Mouse (Mus musculus) megakaryocyte, embryonic 14.5 days (primary cell): ENCODE data around the gene Cd68.

Experiments
- FLI1 ChIP-seq: IDR thresholded peaks from 2 replicates; pipeline ENCODE4 v1.6.1; 2012; ENCODE audit warnings: low read length, inconsistent platforms, mixed read lengths
- GATA1 ChIP-seq: IDR thresholded peaks from 3 replicates; pipeline ENCODE4 v1.6.1; 2012; ENCODE audit warnings: mixed read lengths, low read length, inconsistent platforms, borderline replicate concordance

- TF ChIP-seq GATA1 (no peak), FLI1 (no peak)
Observed at GRCm38 (mm10) chr11:69633128-69633866, 32.7 kb downstream of the Cd68 start.
